11 mouse cellular contexts compared by ENCODE assay signal in the genomic region with DNA sequence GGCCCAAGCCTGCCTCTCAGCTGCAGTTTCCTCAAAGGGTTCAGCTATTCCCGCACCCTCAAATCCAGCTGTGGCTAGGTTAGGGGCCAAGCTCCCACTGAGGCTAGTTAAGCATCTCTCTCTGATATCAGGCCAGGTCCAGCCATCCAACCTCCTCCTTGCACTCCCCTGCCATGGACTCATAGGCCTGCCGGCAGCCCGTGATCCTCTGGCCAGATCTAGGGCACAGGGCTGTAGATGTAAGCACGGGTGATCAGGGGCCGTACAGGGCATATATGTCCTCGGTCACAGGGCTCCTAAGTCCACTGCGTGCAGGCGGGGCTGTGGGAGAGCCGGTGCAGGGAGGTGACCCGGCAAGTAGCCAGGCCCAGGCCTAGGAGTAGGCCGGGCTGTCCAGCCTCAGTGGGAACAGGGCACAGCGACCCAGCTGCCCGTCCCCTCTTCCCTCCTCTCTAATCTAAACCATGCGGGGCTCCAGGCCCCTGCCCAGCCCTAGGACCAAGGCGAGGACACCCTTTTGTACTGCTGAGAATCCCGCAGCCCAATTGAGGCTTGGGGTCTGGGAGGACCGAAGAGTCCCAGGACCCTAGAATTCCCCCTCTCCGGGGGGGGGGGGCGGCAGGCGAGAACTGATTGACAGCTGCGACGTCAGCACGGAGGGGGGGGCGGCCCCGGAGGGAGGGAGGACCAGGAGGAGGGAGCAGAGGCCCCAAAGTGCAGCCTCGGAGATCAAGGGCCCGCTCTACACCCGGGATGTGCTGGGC. TPM values are rescaled to one million over a fixed set of nuclear protein-coding genes. Genes with fewer than 3 reads are reported as not detected.
A peak's percentile ranks its signal among the peaks of the same experiment; 100 is the strongest.
DNase-seq lines count a peak whose midpoint lies in the region; ATAC-seq and TF ChIP-seq lines count a peak whose summit lies in the region.
"Had no signal": no experiment of that assay in that cellular context is flagged by ENCODE, and none has a peak within 500 bp of the region (broad histone marks: within the 10 kb centered on the region; RNA-seq: fewer than 3 reads in every experiment).

A gene (plus strand): TSS at position 758 of the 764 bp plus-strand sequence.

- H3K4me1 ChIP-seq in kidney, embryonic 15.5 days = peaks cover 26% of the 10 kb centered on the region
- no peaks in the 10 kb centered on the region for H3K4me1 ChIP-seq in lung, postnatal 0 days (ENCODE audit: insufficient read depth, low read depth, low read length)

- no peak for ATAC-seq in kidney, embryonic 15.5 days (replicated peaks; ENCODE audit: low FRiP score)
- ATAC-seq in lung, postnatal 0 days = peak; percentile 79
- no peak for ATAC-seq in cerebellum, adult (ENCODE audit: insufficient number of reproducible peaks, low FRiP score, low TSS enrichment)
- ATAC-seq: intestine, embryonic 16.5 days had no signal

- 0 out of 2 replicates have a peak within 1 kb of the TSS, but pooled peaks have one; percentile 7 for H3K4me3 ChIP-seq in kidney, embryonic 15.5 days (replicated peaks)
- H3K4me3 ChIP-seq in gastrocnemius, adult 2 months = peak within 1 kb of the TSS; percentile 62
- H3K4me3 ChIP-seq in lung, postnatal 0 days (ENCODE audit: low read depth, low read length) = peak within 1 kb of the TSS; percentile 51

- DNase-seq in kidney, adult 18-20 months = no peak
- peak; percentile 49 for DNase-seq in embryo, embryonic 9.5 days (ENCODE audit: extremely low spot score)
- DNase-seq in gastrocnemius, adult 2 months = peak; percentile 54
- DNase-seq in lung, postnatal 0 days (ENCODE audit: low spot score) = peak; percentile 74
- no peak for DNase-seq in layer of hippocampus, postnatal 10 days (ENCODE audit: low spot score in 2 of 2)
- DNase-seq in adipocyte (ENCODE audit: low spot score) = no peak

- TF ChIP-seq EP300 in lung, postnatal 0 days (IDR thresholded peaks at IDR 0.05) = no peak

- 0 out of 2 replicates have a peak within 1 kb of the TSS, but pooled peaks have one; percentile 21 for H3K4me2 ChIP-seq in kidney, embryonic 15.5 days
- H3K4me2 ChIP-seq in lung, postnatal 0 days (replicated peaks; ENCODE audit: low read depth, low read length) = peak within 1 kb of the TSS; percentile 59

- H3K36me3 ChIP-seq in kidney, embryonic 15.5 days = no peaks in the 10 kb centered on the region
- no peaks in the 10 kb centered on the region for H3K36me3 ChIP-seq in lung, postnatal 0 days (ENCODE audit: insufficient read depth, low read length)

- H3K9me3 ChIP-seq in kidney, embryonic 15.5 days (replicated peaks) = no peaks in the 10 kb centered on the region
- no peaks in the 10 kb centered on the region for H3K9me3 ChIP-seq in lung, postnatal 0 days (ENCODE audit: low read length)

- WGBS in kidney, embryonic 15.5 days = 28% methylated on average over 23 of the region's 28 CpGs
- WGBS in lung, postnatal 0 days = 23% methylated on average over 18 of the region's 28 CpGs

- intact Hi-C loops in gastrocnemius, adult 2 months (cut with DNase I) = no loop called here

- TF ChIP-seq CTCF in gastrocnemius, adult 2 months (IDR thresholded peaks at IDR 0.05) = no peak
- TF ChIP-seq CTCF in lung, postnatal 0 days (IDR thresholded peaks at IDR 0.05) = no peak

- no peak within 1 kb of the TSS for H3K27ac ChIP-seq in kidney, embryonic 15.5 days
- H3K27ac ChIP-seq in gastrocnemius, adult 2 months = peak within 1 kb of the TSS; percentile 38
- H3K27ac ChIP-seq in lung, postnatal 0 days (ENCODE audit: low read length) = peak within 1 kb of the TSS; percentile 92
- H3K27ac ChIP-seq: macrophage had no signal

- H3K9ac ChIP-seq in kidney, embryonic 15.5 days = no peak within 1 kb of the TSS
- peak within 1 kb of the TSS; percentile 78 for H3K9ac ChIP-seq in lung, postnatal 0 days (replicated peaks; ENCODE audit: low read depth)

- peaks cover 97% of the 10 kb centered on the region for H3K27me3 ChIP-seq in kidney, embryonic 15.5 days
- H3K27me3 ChIP-seq in lung, postnatal 0 days (replicated peaks; ENCODE audit: insufficient read depth, low read length) = peaks cover 28% of the 10 kb centered on the region; the same call in 1 of the 2 replicates

RNA-seq across cellular contexts. Expression of the gene that starts here (rescaled TPM):
- 0.36 and 0.56 TPM in 2 replicates for polyA plus RNA-seq in kidney, embryonic 15.5 days (2015; fragmentation: Nextera tagmentation; extraction: Ambion mirVana)
- 1 to 10 TPM in 1 of 2 experiments, under 1 TPM in 1; 0.87 to 1.8 TPM for total RNA-seq in gastrocnemius, adult 2 months (2021)
- polyA plus RNA-seq in lung, postnatal 0 days (2015; fragmentation: Nextera tagmentation; extraction: Ambion mirVana) = 46.2 and 48.5 TPM in 2 replicates
- total RNA-seq in layer of hippocampus, postnatal 10 days (2021) = under 1 TPM; 0.54 to 0.69 TPM
- total RNA-seq: common myeloid progenitor, adult 5-6 weeks had no signal
- polyA plus RNA-seq: intestine, embryonic 16.5 days; macrophage had no signal

Comparison
In these comparisons a context has a peak if more than half of its experiments do, and no peak if none do; other contexts are left out.
1. RNA of the gene that starts here (polyA plus RNA-seq): 46.2 to 48.5 TPM in lung, postnatal 0 days; 0.36 to 0.56 TPM in kidney, embryonic 15.5 days; every median in the first group is over 10 times any median in the second.
2. H3K4me3 ChIP-seq: peak in every context shown above with its lines; median percentile 62 in gastrocnemius, adult 2 months; 51 in lung, postnatal 0 days; 7 in kidney, embryonic 15.5 days.
3. DNase-seq: peak in embryo, embryonic 9.5 days (single experiment), gastrocnemius, adult 2 months (single experiment) and lung, postnatal 0 days (single experiment); none in kidney, adult 18-20 months (single experiment), layer of hippocampus, postnatal 10 days (0 of 2) and adipocyte (single experiment).